Mouse (Mus musculus): ENCODE measurements at regions not wholly inside any gene's neighbourhood (a gene's known extent, or its start where the extent isn't known, plus 50 kb on each side); places are given as distances from the start of the nearest gene placed in this dataset.

- DNase-seq: no peak
These were observed 60.5 kb upstream of the Cdon start for GRCm38 (mm10) chr9:35360139-35361100.

DNA sequence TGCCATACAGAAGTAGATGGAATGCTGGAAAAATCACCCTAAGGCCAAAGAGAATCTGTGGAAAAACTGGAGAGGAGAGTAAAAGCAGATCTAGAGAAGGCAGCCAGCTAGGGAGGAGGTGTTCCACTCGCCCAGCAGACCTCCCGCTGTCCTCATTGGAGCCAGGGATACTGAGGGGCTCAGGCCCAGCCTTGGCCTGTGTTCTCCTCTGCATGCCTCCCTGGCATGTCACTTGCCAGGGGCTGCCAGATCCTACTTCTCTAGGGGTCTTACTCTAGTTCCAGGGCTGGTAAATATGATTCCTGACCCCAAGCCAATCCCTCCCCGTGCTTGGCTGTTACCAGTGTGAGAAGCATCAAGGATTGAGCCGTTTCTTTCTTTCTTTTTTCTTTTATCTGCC lies 59.5 kb upstream of the Cdon start:
- no peak for DNase-seq

DNA sequence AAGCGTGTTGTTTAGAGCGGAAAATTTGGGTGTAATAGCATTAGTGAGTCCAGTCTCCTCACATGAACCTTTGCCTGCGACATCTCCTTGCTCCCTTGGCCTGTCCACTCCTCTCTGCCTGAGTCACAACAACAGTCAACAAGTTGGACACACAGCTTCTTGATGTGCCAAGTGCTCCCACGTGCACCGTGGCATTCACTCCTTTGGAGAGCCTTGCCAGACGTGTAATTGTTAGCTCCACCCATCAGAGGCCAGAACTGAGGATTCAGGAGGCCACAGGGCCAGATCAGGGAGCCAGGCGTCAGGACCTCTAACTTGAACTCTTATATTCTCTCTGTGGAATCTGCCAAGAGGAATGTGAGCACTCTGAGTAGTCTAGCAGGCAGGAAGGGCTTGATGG lies 58.7 kb upstream of the Cdon start:
- no peak for DNase-seq

DNA sequence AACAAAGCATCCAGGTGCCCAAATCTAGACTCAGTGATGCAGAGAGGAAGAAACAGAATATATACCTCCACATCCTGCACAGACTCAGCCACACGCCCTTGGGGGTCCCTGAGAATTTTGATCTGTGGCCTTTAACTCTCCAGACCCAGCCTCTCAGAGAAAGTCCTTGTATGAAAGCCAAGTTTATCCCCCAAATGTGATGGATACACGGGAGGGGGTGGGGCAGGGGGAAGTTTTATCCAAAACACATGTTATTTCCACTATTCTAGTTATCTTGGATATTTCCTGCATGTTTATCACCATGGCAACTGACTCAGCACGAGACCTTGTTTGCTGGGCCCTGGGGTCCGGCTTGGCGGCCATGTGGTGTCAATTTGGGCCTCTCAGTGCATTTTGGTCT lies 57.8 kb upstream of the Cdon start:
- DNase-seq: no peak

- no peak for DNase-seq
These were observed 57.0 kb upstream of the Cdon start for GRCm38 (mm10) chr9:35363936-35364335.

DNA sequence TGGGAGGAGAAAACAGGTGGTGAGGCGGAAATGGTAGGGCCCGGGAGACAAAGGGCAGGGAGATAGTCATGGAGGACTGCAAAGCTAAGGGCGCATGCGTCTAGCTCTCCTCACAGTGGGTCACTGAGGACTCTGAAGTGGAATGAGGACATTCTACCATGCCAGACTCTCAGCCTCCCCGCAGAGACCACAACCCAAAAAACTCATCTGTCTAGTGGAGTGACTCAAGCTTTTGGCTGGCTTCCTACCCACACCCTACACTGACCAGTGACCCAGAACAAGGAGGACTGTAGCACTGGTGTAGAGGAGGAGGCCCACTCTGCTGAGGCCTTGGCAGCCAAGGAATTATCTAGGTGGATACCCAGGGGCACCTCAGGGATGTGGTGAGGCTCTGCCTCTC lies 55.0 kb upstream of the Cdon start:
- no peak for DNase-seq

GRCm38 (mm10) chr9:35369063-35369462 lies 51.9 kb upstream of the Cdon start:
- no peak for DNase-seq

- no peak for DNase-seq
These were observed 50.9 kb upstream of the Cdon start for GRCm38 (mm10) chr9:35370031-35370430.

DNA sequence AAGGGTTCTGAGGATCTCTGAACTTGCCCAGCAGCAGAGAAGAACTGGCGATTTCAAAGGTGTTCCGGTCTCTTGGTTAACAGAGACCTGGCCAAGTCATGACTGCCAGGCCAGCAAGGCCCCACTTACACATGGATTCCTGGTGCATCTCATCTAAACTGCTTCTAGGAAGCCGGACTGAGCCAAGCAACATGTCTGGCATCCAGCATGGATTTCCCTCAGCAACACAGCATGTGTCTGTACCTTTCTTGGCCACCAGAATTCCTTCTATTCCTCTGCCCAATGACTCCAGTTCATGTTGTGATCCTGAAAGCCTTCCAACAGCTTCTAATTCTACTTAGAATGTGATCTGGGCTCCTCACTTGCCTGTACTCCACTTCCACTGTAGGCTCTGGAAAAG lies 50.0 kb upstream of the Cdon start:
- no peak for DNase-seq

Measured in B cell, adult 2 months (primary cell).